Mouse (Mus musculus): ENCODE results near the gene Shbg.

DNA sequence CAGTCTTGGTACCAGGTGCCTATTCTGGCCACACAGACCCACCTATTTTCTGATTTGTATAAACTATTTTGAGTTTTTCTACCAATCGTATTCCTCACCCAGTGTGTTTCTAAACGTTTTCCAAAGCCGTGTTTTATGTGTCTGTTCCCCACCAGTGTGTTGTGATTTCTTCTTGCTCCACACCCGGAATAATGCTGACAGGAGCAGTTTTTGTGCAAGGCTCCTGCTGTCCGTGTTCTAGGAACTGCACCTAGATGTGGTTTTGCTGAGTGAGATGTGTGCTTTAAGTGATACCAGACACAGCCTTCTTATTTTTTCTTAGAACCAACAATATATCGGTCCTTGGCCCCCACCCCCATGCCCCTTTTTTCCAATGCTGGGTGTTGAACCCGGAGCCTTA is 33.7 kb downstream of the Shbg start:
- no peak for TF ChIP-seq CTCF (conservative IDR thresholded peaks at IDR 0.05; ENCODE audit: insufficient read depth, insufficient read length, low read depth, low read length)
- TF ChIP-seq POLR2A (IDR thresholded peaks at IDR 0.05; ENCODE audit: low read depth, low read length) = no peak
